Mouse (Mus musculus) left cerebral cortex, postnatal 10 days (tissue): ENCODE results near the gene 2310034G01Rik. TPM values are rescaled to one million over a fixed set of nuclear protein-coding genes. Genes with fewer than 3 reads are reported as not detected.
A peak's percentile ranks its signal among the peaks of the same experiment; 100 is the strongest.

Source experiments
- DNase-seq, 2 experiments: peaks; one replicate each; pipeline ENCODE4 v3.0.0; 2021 to 2022; ENCODE audit warnings: low spot score in 2 of 2, mixed read lengths in 1 of 2; ENCODE audit errors: extremely low spot score in 1 of 2
- intact Hi-C: fragments of 180-260 bp; cut with DNase I; formaldehyde crosslinking; loops from one replicate; pipeline ENCODE4 v1.15.1; 2025
- total RNA-seq, 2 experiments: library from RNA; stranded (reverse); gene quantifications; 2 replicates each; pipeline ENCODE4 v1.2.3; 2021

Gene 2310034G01Rik
- total RNA-seq, 2 experiments from 2014 or later = 0.77 to 0.99 TPM

- intact Hi-C loops = no loop called here
- DNase-seq = peak; percentile 88 to 89
Observed at GRCm38 (mm10) chr19:46318586-46319378, 31.3 kb downstream of the 2310034G01Rik start.

- DNase-seq = peak in 1 of 2 experiments; percentile 76
- intact Hi-C loops = no loop called here
Observed at GRCm38 (mm10) chr19:46318031-46318471, 32.1 kb downstream of the 2310034G01Rik start.

GRCm38 (mm10) chr19:46317546-46317885, 32.6 kb downstream of the 2310034G01Rik start:
- DNase-seq = peak in 1 of 2 experiments; percentile 50
- intact Hi-C loops = no loop called here

GRCm38 (mm10) chr19:46316846-46317545, 33.1 kb downstream of the 2310034G01Rik start:
- intact Hi-C loops = no loop called here
- DNase-seq = peak; percentile 72 to 75

- intact Hi-C loops = no loop called here
- DNase-seq = peak; percentile 1 to 23
Observed at GRCm38 (mm10) chr19:46315752-46316610, 34.1 kb downstream of the 2310034G01Rik start.

- peak; percentile 1 to 25 for DNase-seq
- intact Hi-C loops = no loop called here
Observed at GRCm38 (mm10) chr19:46314872-46315742, 35.0 kb downstream of the 2310034G01Rik start.

- peak in 1 of 2 experiments; percentile 49 for DNase-seq
- intact Hi-C loops = no loop called here
Observed at GRCm38 (mm10) chr19:46314151-46314601, 35.9 kb downstream of the 2310034G01Rik start.

- peak in 1 of 2 experiments; percentile 20 for DNase-seq
- intact Hi-C loops = no loop called here
Observed at GRCm38 (mm10) chr19:46313591-46313990, 36.5 kb downstream of the 2310034G01Rik start.

- intact Hi-C loops = no loop called here
- peak in 1 of 2 experiments; percentile 23 for DNase-seq
Observed at GRCm38 (mm10) chr19:46313116-46313515, 37.0 kb downstream of the 2310034G01Rik start.

GRCm38 (mm10) chr19:46312566-46312965, 37.5 kb downstream of the 2310034G01Rik start:
- intact Hi-C loops = no loop called here
- peak in 1 of 2 experiments; percentile 31 for DNase-seq

- no peak for DNase-seq
- intact Hi-C loops = no loop called here
Observed at GRCm38 (mm10) chr19:46311341-46311740, 38.8 kb downstream of the 2310034G01Rik start.

GRCm38 (mm10) chr19:46310312-46310865, 39.7 kb downstream of the 2310034G01Rik start:
- intact Hi-C loops = no loop called here
- no peak for DNase-seq

GRCm38 (mm10) chr19:46309651-46310305, 40.3 kb downstream of the 2310034G01Rik start:
- peak in 1 of 2 experiments; percentile 23 for DNase-seq
- intact Hi-C loops = no loop called here

- intact Hi-C loops = no loop called here
Observed at GRCm38 (mm10) chr19:46308706-46309435, 41.2 kb downstream of the 2310034G01Rik start.

GRCm38 (mm10) chr19:46308303-46308702, 41.8 kb downstream of the 2310034G01Rik start:
- peak in 1 of 2 experiments; percentile 32 for DNase-seq
- intact Hi-C loops = no loop called here

More at GRCm38 (mm10) chr19:46308706-46309435, 41.2 kb downstream of the 2310034G01Rik start:
- peak; percentile 83 to 93 for DNase-seq

- intact Hi-C loops = no loop called here
- peak in 1 of 2 experiments; percentile 24 for DNase-seq
Observed at GRCm38 (mm10) chr19:46307781-46308180, 42.3 kb downstream of the 2310034G01Rik start.
